Mouse (Mus musculus) olfactory bulb, adult 2 months (tissue): Measurements from ENCODE around the gene Malrd1. TPM values are rescaled to one million over a fixed set of nuclear protein-coding genes. Genes with fewer than 3 reads are reported as not detected.

Experiments used
- H3K27ac ChIP-seq: fragments of 200-500 bp; 2 replicates; pipeline ENCODE4 v1.5.1; 2012; ENCODE audit warnings: low read depth, low read length; ENCODE audit not compliant: insufficient read depth
- H3K4me1 ChIP-seq: fragments of 200-500 bp; 2 replicates; pipeline ENCODE4 v1.6.1; 2012; ENCODE audit warnings: low read length; ENCODE audit not compliant: control insufficient read depth, insufficient read depth
- H3K4me3 ChIP-seq: fragments of 200-500 bp; 2 replicates; pipeline ENCODE4 v1.5.1; 2012; ENCODE audit warnings: mild to moderate bottlenecking, low read depth, low read length, moderate library complexity; ENCODE audit not compliant: insufficient read depth
- CTCF ChIP-seq: fragments of 200-500 bp; IDR thresholded peaks from 2 replicates; pipeline ENCODE4 v1.5.1; 2012; ENCODE audit warnings: low read depth, mild to moderate bottlenecking, low read length, moderate library complexity; ENCODE audit not compliant: insufficient read depth
- POLR2A ChIP-seq: fragments of 200-500 bp; IDR thresholded peaks from 2 replicates; pipeline ENCODE4 v1.6.1; 2012; ENCODE audit warnings: mild to moderate bottlenecking, low read depth, low read length, moderate library complexity; ENCODE audit not compliant: insufficient read depth
- WGBS: fragments of 180-500 bp; shearing (Covaris S2); methylation state at CpG from one replicate; pipeline ENCODE4 v1.1.7; 2018; 5-methylcytosine and 5-hydroxymethylcytosine counted together
- polyA plus RNA-seq: library from polyadenylated mRNA; stranded (reverse); fragments of >200 nt; gene quantifications from 2 replicates; pipeline ENCODE4 v1.2.4, GENCODE M21; 2012; ENCODE audit warnings: low replicate concordance; ENCODE audit not compliant: missing spikeins, insufficient read depth, insufficient read length

Gene Malrd1
- polyA plus RNA-seq, 1 experiment = not detected

DNA sequence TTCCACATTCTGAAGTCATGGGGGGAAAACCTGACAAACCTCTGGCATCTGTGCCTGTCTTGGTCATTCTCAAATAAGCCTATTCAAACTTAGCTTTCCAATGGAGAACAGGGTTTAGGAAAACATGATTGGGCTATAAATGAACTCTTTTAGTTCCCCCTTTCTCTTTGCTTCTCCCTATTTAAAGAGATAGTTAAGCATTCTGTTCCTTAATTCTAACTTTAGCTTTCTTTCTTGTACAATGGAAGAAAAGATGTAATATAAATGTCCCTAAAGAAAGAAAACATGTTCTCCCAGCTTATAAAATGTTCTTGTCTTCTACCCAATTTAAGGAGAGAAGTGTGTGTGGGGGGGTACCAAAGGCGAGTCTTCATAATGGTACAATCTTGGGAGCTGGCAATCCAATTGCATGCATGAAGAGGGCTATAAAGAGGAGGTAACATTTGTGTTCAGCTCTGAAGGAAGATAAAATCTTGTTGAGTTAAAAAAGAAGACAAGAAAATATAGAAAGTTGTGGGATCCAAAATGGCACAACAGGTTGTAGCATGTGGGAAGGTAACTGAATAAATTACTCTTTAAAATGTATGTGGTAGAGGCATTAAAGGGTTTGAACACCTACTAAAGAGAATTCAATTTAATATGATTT, 702.0 kb downstream of the Malrd1 start:
- Histone ChIP-seq H3K27ac (no peak overlapping the region), H3K4me1 (no peaks in the 10 kb centered on the region), H3K4me3 (no peak overlapping the region)
- WGBS = 69% methylated on average over 1 of the region's 1 CpGs
- TF ChIP-seq POLR2A (no peak), CTCF (no peak)

DNA sequence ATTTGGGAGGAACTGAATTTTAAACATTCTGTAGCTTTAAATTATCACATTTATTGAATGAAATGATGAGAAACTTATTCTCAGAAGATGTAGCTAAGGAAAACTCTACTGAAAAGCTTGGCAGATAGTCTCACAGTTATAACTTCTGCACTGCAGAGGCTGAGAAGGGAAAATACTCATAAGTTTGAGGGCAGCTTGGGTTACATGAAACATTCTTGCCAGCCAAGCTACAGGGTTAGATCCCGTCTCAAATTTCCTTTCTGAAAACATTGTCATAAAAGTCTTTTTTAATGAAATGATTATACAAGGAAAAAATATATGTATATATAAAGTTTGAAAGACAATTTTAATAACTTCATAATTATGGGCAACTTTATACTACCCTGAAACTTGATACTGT, 714.6 kb downstream of the Malrd1 start:
- no peak overlapping the region for H3K27ac ChIP-seq
- no peak overlapping the region for H3K4me3 ChIP-seq
- TF ChIP-seq POLR2A = no peak
- TF ChIP-seq CTCF = no peak
- no peaks in the 10 kb centered on the region for H3K4me1 ChIP-seq
- 90% methylated on average over 1 of the region's 1 CpGs for WGBS

DNA sequence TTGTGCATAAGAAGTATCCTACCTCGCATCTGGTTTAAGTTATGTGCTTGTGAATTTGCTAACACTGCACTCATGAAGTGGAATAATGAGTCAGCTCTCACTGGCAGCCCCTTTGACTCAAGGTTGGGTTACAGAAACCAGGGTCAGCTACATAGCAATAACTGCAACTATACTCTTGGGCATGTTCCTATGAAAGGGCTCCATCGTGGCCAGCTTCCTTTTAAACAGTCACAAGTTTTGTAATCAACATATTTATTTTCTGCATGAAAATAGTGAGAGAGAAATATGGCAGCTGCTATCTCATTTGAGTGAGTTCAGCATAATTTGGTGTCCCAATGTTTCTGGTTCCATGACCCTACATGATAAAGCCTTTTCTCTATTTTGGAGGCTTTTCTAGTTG, 716.8 kb downstream of the Malrd1 start:
- Histone ChIP-seq H3K27ac (no peak overlapping the region), H3K4me1 (no peaks in the 10 kb centered on the region), H3K4me3 (no peak overlapping the region)
- no peak for TF ChIP-seq POLR2A
- TF ChIP-seq CTCF = no peak
- WGBS = 87% methylated on average over 2 of the region's 2 CpGs

DNA sequence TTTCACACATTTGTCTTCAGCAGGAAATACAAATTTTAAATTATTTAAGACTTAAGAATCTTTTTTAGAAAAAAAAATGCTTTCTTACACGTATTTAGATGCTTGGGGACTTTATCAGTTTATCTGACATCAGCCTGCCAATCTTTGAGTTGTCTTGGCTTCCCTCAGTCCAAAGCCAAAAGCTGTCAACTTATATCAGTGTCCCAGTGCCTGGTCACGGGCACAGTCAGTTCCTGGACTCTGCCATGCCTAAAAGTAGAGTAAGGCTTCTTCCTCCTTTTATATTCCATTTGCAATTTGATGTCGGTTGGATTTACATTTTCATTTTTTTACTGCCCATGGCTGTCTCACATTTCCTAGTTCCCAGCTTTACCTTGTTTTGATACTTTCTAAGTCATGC, 722.6 kb downstream of the Malrd1 start:
- H3K4me3 ChIP-seq = no peak overlapping the region
- no peaks in the 10 kb centered on the region for H3K4me1 ChIP-seq
- no peak overlapping the region for H3K27ac ChIP-seq
- TF ChIP-seq POLR2A (no peak), CTCF (no peak)
- 82% methylated on average over 3 of the region's 3 CpGs for WGBS

DNA sequence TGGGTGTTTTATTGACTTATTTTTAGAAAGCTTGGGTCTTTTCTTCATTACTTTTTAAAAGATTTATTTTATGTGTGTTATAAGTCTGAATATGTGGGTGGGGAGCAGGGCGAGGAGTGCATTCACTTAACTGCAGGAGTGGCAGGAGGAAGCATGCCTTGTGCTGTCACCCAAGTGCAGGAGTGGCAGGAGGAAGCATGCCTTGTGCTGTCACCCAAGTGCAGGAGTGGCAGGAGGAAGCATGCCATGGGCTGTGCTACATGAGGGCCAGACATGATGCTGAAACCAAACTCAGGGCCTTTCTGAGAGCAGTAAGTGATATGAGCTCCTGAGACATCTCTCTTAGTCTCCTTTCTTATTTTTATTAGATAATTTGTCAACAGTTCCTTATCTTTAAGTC, 726.0 kb downstream of the Malrd1 start:
- WGBS = 85% methylated on average over 1 of the region's 1 CpGs
- TF ChIP-seq POLR2A (no peak), CTCF (no peak)
- H3K27ac ChIP-seq = no peak overlapping the region
- no peak overlapping the region for H3K4me3 ChIP-seq
- H3K4me1 ChIP-seq = no peaks in the 10 kb centered on the region
